Mouse (Mus musculus) neutrophil, adult 83 days (primary cell): ENCODE measurements around the gene Man1b1. TPM values are rescaled to one million over a fixed set of nuclear protein-coding genes. Genes with fewer than 3 reads are reported as not detected.

Source experiments
- total RNA-seq, 2 experiments: library from RNA; stranded (reverse); gene quantifications; one replicate each; pipeline ENCODE4 v1.2.4; 2023

The Man1b1 gene
- total RNA-seq: 10 to 100 TPM; 35.1 to 42.7 TPM

GRCm38 (mm10) chr2:25332286-25333160 is at the start of gene Man1b1:
Gene Man1b1, plus strand, starts transcription at chr2:25332338.

GRCm38 (mm10) chr2:25287927-25288649 is 44.0 kb upstream of the Man1b1 start, which contains the start of gene Tmem210:
Gene Tmem210, plus strand, starts transcription at chr2:25288145.

GRCm38 (mm10) chr2:25289651-25290050 is 42.5 kb upstream of the Man1b1 start, which contains the start of gene Lrrc26:
Gene Lrrc26, plus strand, starts transcription at chr2:25289915.

GRCm38 (mm10) chr2:25318971-25319773 is 13.0 kb upstream of the Man1b1 start, which contains the start of gene Grin1:
Gene Grin1, minus strand, starts transcription at chr2:25319187.

GRCm38 (mm10) chr2:25356208-25357079 is 24.3 kb downstream of the Man1b1 start, which contains the start of gene Dpp7:
Gene Dpp7, minus strand, starts transcription at chr2:25356359.

GRCm38 (mm10) chr2:25365091-25365761 is 33.1 kb downstream of the Man1b1 start, which contains the start of gene Uap1l1:
Gene Uap1l1, minus strand, starts transcription at chr2:25365682.

DNA sequence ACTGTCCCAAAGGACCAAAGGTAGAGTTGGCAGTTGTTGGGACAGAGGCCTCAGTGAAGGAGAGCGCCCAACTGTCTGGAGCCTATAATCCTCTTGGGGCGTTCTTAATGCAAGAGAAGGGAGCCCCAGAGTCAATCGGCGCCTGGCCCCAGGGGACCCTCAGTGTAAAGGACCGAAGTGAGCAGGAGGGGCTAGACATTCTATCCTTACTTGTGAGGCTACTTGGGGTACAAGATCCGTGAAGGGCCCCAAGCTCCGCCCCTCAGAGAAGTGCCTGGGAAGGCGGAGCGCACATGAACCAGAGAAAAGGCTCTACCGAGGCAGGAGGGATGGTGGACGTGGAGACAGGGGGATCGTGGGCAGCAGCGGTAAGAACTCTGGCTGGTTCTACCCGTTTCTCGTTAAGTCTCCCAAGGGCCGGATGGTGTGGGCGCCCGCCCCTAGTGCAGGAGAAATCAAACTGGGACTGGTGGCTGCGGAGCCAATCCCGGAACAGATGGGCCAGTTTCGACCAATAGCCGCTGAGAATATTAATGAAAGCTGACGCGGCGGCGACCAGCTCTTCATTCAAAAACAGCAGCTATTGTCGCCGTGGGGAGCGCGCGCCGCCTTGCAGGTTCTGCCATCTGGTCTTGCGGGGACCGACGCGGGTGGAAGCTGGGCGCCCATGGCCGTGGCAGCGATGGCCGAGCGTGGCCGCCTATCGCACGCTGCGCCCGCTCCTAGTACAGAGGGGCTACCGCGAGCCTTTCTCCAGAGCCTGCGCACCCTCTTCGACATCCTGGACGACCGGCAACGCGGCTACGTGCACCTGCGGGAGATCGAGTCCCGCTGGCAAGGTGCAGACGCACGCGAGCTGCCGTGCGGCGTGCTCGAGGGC is 39.9 kb downstream of the Man1b1 start, which contains the start of gene Sapcd2:
Gene Sapcd2, plus strand, starts transcription at position 558 of the 880 bp plus-strand sequence.

DNA sequence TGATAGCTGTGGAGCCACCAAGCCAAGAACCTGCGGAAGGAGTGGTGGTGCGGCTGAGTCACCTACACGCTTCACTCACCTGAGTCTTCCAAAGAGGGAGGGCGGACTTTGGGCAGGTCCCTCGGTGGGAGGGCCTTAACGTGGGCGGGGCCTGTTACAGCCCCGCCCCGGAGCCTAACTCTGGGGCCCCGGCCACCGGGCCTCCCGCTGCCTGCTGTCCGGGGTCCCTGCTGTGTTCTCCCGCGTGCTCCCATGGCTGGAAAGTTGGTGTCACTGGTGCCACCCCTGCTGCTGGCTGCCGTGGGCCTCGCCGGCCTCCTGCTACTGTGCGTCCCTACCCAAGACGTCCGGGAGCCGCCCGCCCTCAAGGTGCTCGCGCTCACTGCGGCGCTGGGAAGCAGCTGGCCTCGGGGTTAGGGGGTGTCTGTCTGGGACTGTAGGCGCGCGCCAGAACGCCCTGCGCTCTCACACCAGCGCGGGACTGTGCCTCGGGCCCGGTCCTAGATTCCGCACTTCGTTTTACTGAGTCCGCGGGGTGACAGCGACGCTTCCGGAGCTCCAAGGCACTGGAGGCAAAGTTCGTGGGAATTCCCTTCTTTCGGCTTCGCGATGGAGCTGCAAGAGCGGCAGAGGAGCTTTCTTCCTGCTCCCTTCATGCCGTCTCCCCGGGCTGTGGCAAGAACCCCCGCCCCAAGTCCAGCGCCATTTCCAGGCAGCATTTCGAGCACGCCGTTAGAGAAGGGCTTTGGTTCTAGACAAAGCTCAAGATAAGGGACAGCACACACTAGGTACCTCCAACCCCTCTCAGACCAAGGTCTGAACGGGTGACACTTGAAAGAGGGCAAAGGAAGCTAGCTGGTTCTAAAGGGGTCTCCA is 63.8 kb downstream of the Man1b1 start, which contains the start of gene Entpd2:
Gene Entpd2, plus strand, starts transcription at position 154 of the 876 bp plus-strand sequence.

DNA sequence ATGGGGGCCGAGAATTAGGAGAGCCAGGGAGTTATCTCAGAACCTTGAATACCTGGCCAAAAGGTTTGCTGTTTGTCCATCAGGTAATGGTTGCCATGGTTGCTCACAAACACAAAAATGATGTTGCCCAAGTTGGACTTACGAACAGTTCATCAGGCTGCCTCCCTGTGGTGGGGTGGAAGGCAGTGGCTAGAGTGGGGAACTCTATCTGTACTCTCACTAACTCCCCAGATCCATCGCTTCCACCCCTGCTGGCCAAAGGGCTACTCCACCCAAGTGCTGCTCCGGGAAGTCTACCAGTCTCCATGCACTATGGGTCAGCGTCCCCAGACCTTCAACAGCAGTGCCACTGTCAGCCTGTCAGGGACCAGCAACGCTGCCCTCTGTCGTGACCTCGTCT is 66.9 kb downstream of the Man1b1 start, which contains the start of gene Npdc1:
Gene Npdc1, plus strand, starts transcription at position 301 of the 400 bp plus-strand sequence.

Other genes starting within 250 kb of the Man1b1 start
- gene Noxa1, start 237.2 kb upstream of the Man1b1 start, total RNA-seq: not detected
- 1 to 10 TPM in 1 of 2 experiments, under 1 TPM in 1; 0.86 to 1.8 TPM for gene Nrarp, start 151.6 kb upstream of the Man1b1 start, total RNA-seq
- gene Tor4a, start 135.5 kb upstream of the Man1b1 start, total RNA-seq: 10 to 100 TPM; 40.2 to 43.9 TPM
- gene Nelfb, start 120.8 kb upstream of the Man1b1 start, total RNA-seq: 10 to 100 TPM; 54.4 to 55.1 TPM
- gene Stpg3, start 117.7 kb upstream of the Man1b1 start, total RNA-seq: under 1 TPM in 1 of 2 experiments, not detected in 1; 0.44 TPM
- gene Fam166a, start 113.6 kb upstream of the Man1b1 start, total RNA-seq: not detected
- 100 to 1,000 TPM; 295 to 367 TPM for gene Tubb4b, start 107.6 kb upstream of the Man1b1 start, total RNA-seq
- gene Slc34a3, start 98.0 kb upstream of the Man1b1 start, total RNA-seq: not detected
- not detected for gene Rnf224, start 95.6 kb upstream of the Man1b1 start, total RNA-seq
- gene Rnf208, start 90.1 kb upstream of the Man1b1 start, total RNA-seq: under 1 TPM in 1 of 2 experiments, not detected in 1; 0.55 TPM
- gene Cysrt1, start 89.9 kb upstream of the Man1b1 start, total RNA-seq: not detected
- gene AL732309.1, start 85.5 kb upstream of the Man1b1 start, total RNA-seq: 1 to 10 TPM; 1.2 to 3.4 TPM
- 10 to 100 TPM; 16.7 to 17.8 TPM for gene Tmem203, start 76.9 kb upstream of the Man1b1 start, total RNA-seq
- 10 to 100 TPM in 1 of 2 experiments, 1 to 10 TPM in 1; 9.3 to 13.0 TPM for gene Tprn, start 69.7 kb upstream of the Man1b1 start, total RNA-seq
- 10 to 100 TPM; 65.3 to 70.3 TPM for gene Ssna1, start 59.9 kb upstream of the Man1b1 start, total RNA-seq
- gene Anapc2, start 59.9 kb upstream of the Man1b1 start, total RNA-seq: 10 to 100 TPM; 67.8 to 79.9 TPM
- gene Tmem210, start 44.2 kb upstream of the Man1b1 start, total RNA-seq: not detected
- gene Lrrc26, start 42.4 kb upstream of the Man1b1 start, total RNA-seq: not detected
- gene Grin1, start 13.2 kb upstream of the Man1b1 start, total RNA-seq: not detected
- gene Dpp7, start 24.0 kb downstream of the Man1b1 start, total RNA-seq: 10 to 100 TPM; 13.4 to 14.6 TPM
- gene Uap1l1, start 33.3 kb downstream of the Man1b1 start, total RNA-seq: 10 to 100 TPM; 24.1 to 29.2 TPM
- 10 to 100 TPM in 1 of 2 experiments, 1 to 10 TPM in 1; 9.8 to 12.2 TPM for gene Sapcd2, start 40.0 kb downstream of the Man1b1 start, total RNA-seq
- not detected for gene Entpd2, start 63.5 kb downstream of the Man1b1 start, total RNA-seq
- gene Npdc1, start 67.0 kb downstream of the Man1b1 start, total RNA-seq: 1 to 10 TPM in 1 of 2 experiments, not detected in 1; 1.0 TPM
- gene Fut7, start 90.9 kb downstream of the Man1b1 start, total RNA-seq: 10 to 100 TPM; 20.7 to 24.1 TPM
- gene Abca2, start 96.4 kb downstream of the Man1b1 start, total RNA-seq: 10 to 100 TPM; 21.7 to 22.3 TPM
- not detected for gene Clic3, start 124.5 kb downstream of the Man1b1 start, total RNA-seq
- gene Paxx, start 128.8 kb downstream of the Man1b1 start, total RNA-seq: 10 to 100 TPM; 47.2 to 49.2 TPM
- not detected for gene Ptgds, start 137.7 kb downstream of the Man1b1 start, total RNA-seq
- gene Lcn12, start 161.6 kb downstream of the Man1b1 start, total RNA-seq: not detected
- gene Fbxw5, start 168.4 kb downstream of the Man1b1 start, total RNA-seq: 10 to 100 TPM; 25.2 to 34.4 TPM
- under 1 TPM in 1 of 2 experiments, not detected in 1; 0.95 TPM for gene C8g, start 169.4 kb downstream of the Man1b1 start, total RNA-seq
- gene Traf2, start 214.6 kb downstream of the Man1b1 start, total RNA-seq: 10 to 100 TPM; 21.7 to 24.5 TPM
- 100 to 1,000 TPM in 1 of 2 experiments, 10 to 100 TPM in 1; 97.5 to 101 TPM for gene Edf1, start 225.5 kb downstream of the Man1b1 start, total RNA-seq
- gene Mamdc4, start 242.5 kb downstream of the Man1b1 start, total RNA-seq: under 1 TPM; 0.51 to 0.99 TPM
- 1 to 10 TPM; 8.1 to 8.8 TPM for gene Phpt1, start 242.9 kb downstream of the Man1b1 start, total RNA-seq
- gene Ajm1, start 249.4 kb downstream of the Man1b1 start, total RNA-seq: not detected